Comparison of ENCODE assay signal across 11 mouse cellular contexts in genomic region chr1:144902987-144903386, GRCm38 (mm10).
DNase-seq lines count a peak whose midpoint lies in the region; ATAC-seq lines count a peak whose summit lies in the region.
"Had no signal": no experiment of that assay in that cellular context is flagged by ENCODE, and none has a peak within 500 bp of the region (broad histone marks: within the 10 kb centered on the region; RNA-seq: fewer than 3 reads in every experiment).

No protein-coding gene starts in this region.

- ATAC-seq in granulocyte monocyte progenitor cell, adult 5-6 weeks (replicated peaks; ENCODE audit: poor library complexity, severe bottlenecking) = no peak

- peak; percentile 9 for DNase-seq in gastrocnemius, adult 18-20 months (ENCODE audit: low spot score)
- no peak for DNase-seq in gastrocnemius, postnatal 25 days
- peak; percentile 5 for DNase-seq in kidney, postnatal 10 days
- no peak for DNase-seq in kidney, postnatal 14 days
- peak; percentile 12 for DNase-seq in heart, postnatal 4 days
- peak; percentile 31 for DNase-seq in skeletal muscle tissue, adult 2 months (ENCODE audit: low read depth, low spot score)
- no peak for DNase-seq in embryo, embryonic 9.5 days (ENCODE audit: extremely low spot score)
- DNase-seq: cerebellum, adult 11-12 months; kidney, adult 8-10 months; thymus, postnatal 36 days had no signal

Comparison
In these comparisons a context has a peak if more than half of its experiments do, and no peak if none do; other contexts are left out.
1. DNase-seq: peak in gastrocnemius, adult 18-20 months (single experiment), kidney, postnatal 10 days (single experiment), heart, postnatal 4 days (single experiment) and skeletal muscle tissue, adult 2 months (single experiment); none in gastrocnemius, postnatal 25 days (single experiment), kidney, postnatal 14 days (single experiment) and embryo, embryonic 9.5 days (single experiment).